Mouse (Mus musculus): ENCODE measurements around the gene Prelid3b. TPM values are rescaled to one million over a fixed set of nuclear protein-coding genes. Genes with fewer than 3 reads are reported as not detected.

Gene Prelid3b
- 62.3 and 72.2 TPM in 2 replicates for polyA plus RNA-seq (2011; ENCODE audit: insufficient read depth, insufficient read length, low read depth, missing spikeins)

DNA sequence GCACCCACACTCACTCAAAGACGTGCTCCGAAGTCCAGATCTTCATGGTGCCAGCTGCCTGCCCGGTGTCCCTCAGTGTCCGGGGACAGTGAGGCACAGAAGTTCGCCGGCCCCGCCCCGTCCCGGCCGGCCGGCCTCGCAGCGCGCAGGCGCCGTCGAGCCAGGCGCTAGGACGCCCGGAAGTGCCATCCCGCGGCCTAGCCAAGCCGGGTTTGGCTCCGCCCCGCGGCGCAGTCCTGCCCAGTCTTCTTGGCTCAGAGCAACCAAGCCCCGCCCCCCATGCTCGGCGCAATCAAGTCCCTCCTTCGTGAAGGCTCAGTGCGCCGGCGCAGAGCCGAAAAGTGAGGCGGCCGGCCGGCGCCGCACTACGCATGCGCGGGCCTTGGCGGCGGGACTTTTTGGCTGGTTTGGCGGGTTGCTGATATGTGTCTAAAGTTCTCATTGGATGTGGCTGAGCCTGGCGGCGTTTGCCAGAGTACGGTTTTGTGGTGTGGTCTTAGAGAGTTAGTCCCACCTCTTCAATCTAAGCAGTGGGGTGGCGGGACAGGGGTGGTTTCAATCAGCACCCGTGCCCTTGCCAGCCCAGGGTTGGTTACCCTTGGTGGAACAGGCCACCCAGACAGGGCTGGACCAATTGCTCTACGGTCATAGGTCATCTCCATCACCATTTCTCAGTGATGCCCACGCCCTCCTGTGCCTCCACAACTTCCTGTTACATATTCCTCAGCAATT lies at the start of gene Prelid3b:
Gene Prelid3b, minus strand, starts transcription at position 264 of the 732 bp plus-strand sequence.
- peak within 1 kb of the TSS; percentile 82 for H3K9ac ChIP-seq (ENCODE audit: low read depth, poor library complexity, severe bottlenecking)
- peak within 1 kb of the TSS; percentile 79 for H3K4me3 ChIP-seq (ENCODE audit: low read depth, low read length)
- H3K36me3 ChIP-seq (ENCODE audit: control insufficient read depth, insufficient read depth, low read length, poor library complexity, severe bottlenecking): peaks cover 11% of the 10 kb centered on the region
- TF ChIP-seq EP300 (IDR thresholded peaks at IDR 0.05; ENCODE audit: insufficient read depth, low read depth, low read length): no peak
- no peak for TF ChIP-seq CTCF (IDR thresholded peaks at IDR 0.05; ENCODE audit: low read depth, low read length)
- TF ChIP-seq POLR2A (IDR thresholded peaks at IDR 0.05; ENCODE audit: insufficient read depth, low read length): no peak
- H3K4me1 ChIP-seq (ENCODE audit: control insufficient read depth, insufficient read depth, low read length): no peaks in the 10 kb centered on the region
- H3K27ac ChIP-seq (ENCODE audit: insufficient read depth, low read length): peak within 1 kb of the TSS; percentile 80
- H3K27me3 ChIP-seq (ENCODE audit: control insufficient read depth, insufficient read depth, low read length, poor library complexity, severe bottlenecking): no peaks in the 10 kb centered on the region
- no peaks in the 10 kb centered on the region for H3K9me3 ChIP-seq (replicated peaks; ENCODE audit: control insufficient read depth, insufficient read depth, low read length, poor library complexity, severe bottlenecking)

- H3K36me3 ChIP-seq (ENCODE audit: control insufficient read depth, insufficient read depth, low read length, poor library complexity, severe bottlenecking): no peaks in the 10 kb centered on the region
- H3K27me3 ChIP-seq (ENCODE audit: control insufficient read depth, insufficient read depth, low read length, poor library complexity, severe bottlenecking): no peaks in the 10 kb centered on the region
- TF ChIP-seq CTCF (IDR thresholded peaks at IDR 0.05; ENCODE audit: low read depth, low read length) (no peak), EP300 (IDR thresholded peaks at IDR 0.05; ENCODE audit: insufficient read depth, low read depth, low read length) (no peak), POLR2A (IDR thresholded peaks at IDR 0.05; ENCODE audit: insufficient read depth, low read length) (no peak)
- H3K9me3 ChIP-seq (replicated peaks; ENCODE audit: control insufficient read depth, insufficient read depth, low read length, poor library complexity, severe bottlenecking): no peaks in the 10 kb centered on the region
- H3K4me3 ChIP-seq (ENCODE audit: low read depth, low read length): no peak overlapping the region
- H3K27ac ChIP-seq (ENCODE audit: insufficient read depth, low read length): no peak overlapping the region
- no peak overlapping the region for H3K9ac ChIP-seq (ENCODE audit: low read depth, poor library complexity, severe bottlenecking)
- H3K4me1 ChIP-seq (ENCODE audit: control insufficient read depth, insufficient read depth, low read length): no peaks in the 10 kb centered on the region
Observed at GRCm38 (mm10) chr2:174522134-174522533, 49.3 kb upstream of the Prelid3b start.

DNA sequence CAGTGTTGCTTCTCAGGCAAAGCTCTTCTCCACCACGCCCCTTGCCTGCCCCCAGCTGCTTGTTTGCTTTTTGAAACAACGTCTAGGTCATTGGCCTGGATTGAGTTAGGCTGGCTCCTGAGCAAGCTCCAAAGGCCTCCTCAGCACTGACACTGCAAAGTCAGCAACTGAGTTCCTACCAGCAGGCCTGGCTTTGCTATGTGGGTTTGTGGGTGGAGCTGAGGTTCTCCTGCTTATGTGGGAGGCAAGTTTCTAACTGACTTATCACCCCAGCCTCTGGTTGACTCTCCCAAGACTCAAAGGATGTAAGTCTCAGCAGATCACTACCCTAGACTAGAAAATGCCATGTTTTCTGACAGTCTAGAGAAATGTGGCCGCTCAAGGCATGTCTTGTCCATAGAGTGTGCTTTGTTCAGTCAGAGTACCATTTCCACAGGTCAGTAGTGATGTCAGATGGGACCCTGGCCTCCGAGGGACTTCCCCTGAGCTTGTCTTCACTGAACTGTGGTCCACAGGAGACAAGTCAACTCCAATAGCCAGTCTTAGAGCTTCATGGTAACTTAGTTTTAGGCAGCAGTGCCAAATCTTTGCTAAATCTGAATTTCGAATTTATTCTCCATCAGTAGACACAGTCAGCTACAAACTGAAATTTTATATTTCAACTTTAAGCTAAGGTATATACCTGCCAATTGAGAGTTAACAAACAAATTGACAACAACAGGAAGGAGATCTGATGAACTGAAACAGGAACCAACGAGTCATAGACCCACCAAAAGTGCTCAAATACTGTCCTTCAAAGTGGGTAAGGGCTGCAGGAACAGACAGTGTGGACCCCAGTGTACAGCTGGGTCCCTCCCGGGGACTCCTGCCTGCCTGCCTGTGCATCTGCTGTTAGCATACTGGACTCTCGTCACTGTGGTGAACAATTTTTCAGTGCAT lies 44.5 kb upstream of the Prelid3b start:
- Histone ChIP-seq H3K9me3 (replicated peaks; ENCODE audit: control insufficient read depth, insufficient read depth, low read length, poor library complexity, severe bottlenecking) (no peaks in the 10 kb centered on the region), H3K4me1 (ENCODE audit: control insufficient read depth, insufficient read depth, low read length) (no peaks in the 10 kb centered on the region)
- TF ChIP-seq EP300 (IDR thresholded peaks at IDR 0.05; ENCODE audit: insufficient read depth, low read depth, low read length): no peak
- TF ChIP-seq POLR2A (IDR thresholded peaks at IDR 0.05; ENCODE audit: insufficient read depth, low read length): no peak
- TF ChIP-seq CTCF (IDR thresholded peaks at IDR 0.05; ENCODE audit: low read depth, low read length): no peak

DNA sequence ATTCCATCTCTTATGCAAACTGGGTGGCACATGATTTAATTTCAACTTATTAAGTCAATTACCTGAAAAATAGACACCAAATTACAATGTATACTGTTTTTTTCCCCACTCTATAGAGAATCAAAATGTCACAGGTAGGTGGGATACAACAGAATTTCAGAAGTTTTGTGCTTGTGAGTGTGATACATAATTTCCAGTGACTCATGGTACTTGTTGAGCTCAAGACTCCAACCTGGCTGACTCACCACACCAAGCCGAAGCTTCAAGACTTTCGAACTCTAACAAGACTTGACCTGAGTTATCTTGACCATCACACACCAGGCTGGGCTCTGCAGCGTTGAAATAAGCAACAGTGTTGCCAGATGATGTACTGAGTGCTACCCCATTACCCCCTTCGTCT lies 42.0 kb upstream of the Prelid3b start:
- TF ChIP-seq CTCF (IDR thresholded peaks at IDR 0.05; ENCODE audit: low read depth, low read length): no peak
- no peak for TF ChIP-seq EP300 (IDR thresholded peaks at IDR 0.05; ENCODE audit: insufficient read depth, low read depth, low read length)
- TF ChIP-seq POLR2A (IDR thresholded peaks at IDR 0.05; ENCODE audit: insufficient read depth, low read length): no peak
- Histone ChIP-seq H3K27me3 (ENCODE audit: control insufficient read depth, insufficient read depth, low read length, poor library complexity, severe bottlenecking) (no peaks in the 10 kb centered on the region), H3K9ac (ENCODE audit: low read depth, poor library complexity, severe bottlenecking) (no peak overlapping the region), H3K9me3 (replicated peaks; ENCODE audit: control insufficient read depth, insufficient read depth, low read length, poor library complexity, severe bottlenecking) (no peaks in the 10 kb centered on the region), H3K36me3 (ENCODE audit: control insufficient read depth, insufficient read depth, low read length, poor library complexity, severe bottlenecking) (no peaks in the 10 kb centered on the region), H3K4me1 (ENCODE audit: control insufficient read depth, insufficient read depth, low read length) (no peaks in the 10 kb centered on the region), H3K4me3 (ENCODE audit: low read depth, low read length) (no peak overlapping the region), H3K27ac (ENCODE audit: insufficient read depth, low read length) (no peak overlapping the region)

More for the DNA sequence above, 44.5 kb upstream of the Prelid3b start:
- H3K27ac ChIP-seq (ENCODE audit: insufficient read depth, low read length): no peak overlapping the region
- H3K27me3 ChIP-seq (ENCODE audit: control insufficient read depth, insufficient read depth, low read length, poor library complexity, severe bottlenecking): no peaks in the 10 kb centered on the region
- no peaks in the 10 kb centered on the region for H3K36me3 ChIP-seq (ENCODE audit: control insufficient read depth, insufficient read depth, low read length, poor library complexity, severe bottlenecking)
- H3K9ac ChIP-seq (ENCODE audit: low read depth, poor library complexity, severe bottlenecking): no peak overlapping the region
- H3K4me3 ChIP-seq (ENCODE audit: low read depth, low read length): no peak overlapping the region

- no peaks in the 10 kb centered on the region for H3K9me3 ChIP-seq (replicated peaks; ENCODE audit: control insufficient read depth, insufficient read depth, low read length, poor library complexity, severe bottlenecking)
- TF ChIP-seq CTCF (IDR thresholded peaks at IDR 0.05; ENCODE audit: low read depth, low read length) (no peak), POLR2A (IDR thresholded peaks at IDR 0.05; ENCODE audit: insufficient read depth, low read length) (no peak), EP300 (IDR thresholded peaks at IDR 0.05; ENCODE audit: insufficient read depth, low read depth, low read length) (no peak)
- no peaks in the 10 kb centered on the region for H3K4me1 ChIP-seq (ENCODE audit: control insufficient read depth, insufficient read depth, low read length)
- H3K36me3 ChIP-seq (ENCODE audit: control insufficient read depth, insufficient read depth, low read length, poor library complexity, severe bottlenecking): no peaks in the 10 kb centered on the region
- H3K27me3 ChIP-seq (ENCODE audit: control insufficient read depth, insufficient read depth, low read length, poor library complexity, severe bottlenecking): no peaks in the 10 kb centered on the region
- no peak overlapping the region for H3K9ac ChIP-seq (ENCODE audit: low read depth, poor library complexity, severe bottlenecking)
- H3K4me3 ChIP-seq (ENCODE audit: low read depth, low read length): no peak overlapping the region
- no peak overlapping the region for H3K27ac ChIP-seq (ENCODE audit: insufficient read depth, low read length)
Observed at GRCm38 (mm10) chr2:174513827-174514226, 40.9 kb upstream of the Prelid3b start.
